Mouse (Mus musculus) heart, postnatal 0 days (tissue): ENCODE data around the gene Mllt6. TPM values are rescaled to one million over a fixed set of nuclear protein-coding genes. Genes with fewer than 3 reads are reported as not detected.
A peak's percentile ranks its signal among the peaks of the same experiment; 100 is the strongest.

ENCODE experiments used
- ATAC-seq: fragments of 200-750 bp; cut with Nextera tagmentation; 2 replicates; pipeline ENCODE4 v1.8.0; 2017; ENCODE audit warnings: low read depth, moderate number of reproducible peaks, moderate library complexity; ENCODE audit not compliant: insufficient read depth
- DNase-seq: peaks from one replicate; pipeline ENCODE4 v3.0.0-alpha.2; 2016; ENCODE audit warnings: low spot score
- H3K27ac ChIP-seq: fragments of 300-500 bp; sonication (generic); 2 replicates; pipeline ENCODE4 v1.5.1; 2014; ENCODE audit warnings: low read depth, mild to moderate bottlenecking
- H3K27me3 ChIP-seq: fragments of 300-500 bp; sonication (generic); 2 replicates; pipeline ENCODE4 v1.6.1; 2014; ENCODE audit warnings: low read length, mixed read lengths; ENCODE audit not compliant: control insufficient read depth, insufficient read depth
- H3K36me3 ChIP-seq: fragments of 300-500 bp; sonication (generic); replicated peaks from 2 replicates; pipeline ENCODE4 v1.6.1; 2014; ENCODE audit warnings: low read length, mixed read lengths; ENCODE audit not compliant: control insufficient read depth, insufficient read depth
- H3K4me1 ChIP-seq: fragments of 300-500 bp; sonication (generic); 2 replicates; pipeline ENCODE4 v1.6.1; 2014; ENCODE audit warnings: antibody characterized with exemption; ENCODE audit not compliant: control insufficient read depth, insufficient read depth
- H3K4me2 ChIP-seq: fragments of 300-500 bp; sonication (generic); 2 replicates; pipeline ENCODE4 v1.6.1; 2014; ENCODE audit warnings: low read depth, mild to moderate bottlenecking, low read length, moderate library complexity
- H3K4me3 ChIP-seq: fragments of 300-500 bp; sonication (generic); 2 replicates; pipeline ENCODE4 v1.5.1; 2014; ENCODE audit warnings: low read depth, low read length
- H3K9ac ChIP-seq: fragments of 300-500 bp; sonication (generic); replicated peaks from 2 replicates; pipeline ENCODE4 v1.6.1; 2014; ENCODE audit warnings: low read depth, low read length, mixed read lengths
- H3K9me3 ChIP-seq: fragments of 300-500 bp; sonication (generic); replicated peaks from 2 replicates; pipeline ENCODE4 v1.6.1; 2016; ENCODE audit warnings: low read length; ENCODE audit not compliant: control insufficient read depth
- CTCF ChIP-seq: IDR thresholded peaks from 2 replicates; pipeline ENCODE4 v1.5.1; 2016; ENCODE audit warnings: antibody characterized with exemption, control low read depth, low read depth
- EP300 ChIP-seq: IDR thresholded peaks from 2 replicates; pipeline ENCODE4 v1.6.1; 2016; ENCODE audit warnings: antibody characterized with exemption, low read depth
- WGBS: fragments of 180-500 bp; shearing (Covaris S2); extraction: QIAGEN DNeasy Blood & Tissue Kit; methylation state at CpG from one replicate; pipeline ENCODE4 v1.1.7; 2014; 5-methylcytosine and 5-hydroxymethylcytosine counted together
- polyA plus RNA-seq: library from polyadenylated mRNA; unstranded; fragments of >200 nt; fragmentation: Nextera tagmentation; extraction: Ambion mirVana; gene quantifications from 2 replicates; pipeline ENCODE4 v1.2.1, GENCODE M21; 2015
- total RNA-seq: library from RNA; depleted of rRNA; stranded (reverse); fragments of >200 nt; gene quantifications from 2 replicates; pipeline ENCODE4 v1.2.3, GENCODE M21; 2014; ENCODE audit warnings: low replicate concordance

The Mllt6 gene
- total and polyA plus RNA-seq, 2 experiments from 2014 or later: 1.6 to 45.2 TPM

DNA sequence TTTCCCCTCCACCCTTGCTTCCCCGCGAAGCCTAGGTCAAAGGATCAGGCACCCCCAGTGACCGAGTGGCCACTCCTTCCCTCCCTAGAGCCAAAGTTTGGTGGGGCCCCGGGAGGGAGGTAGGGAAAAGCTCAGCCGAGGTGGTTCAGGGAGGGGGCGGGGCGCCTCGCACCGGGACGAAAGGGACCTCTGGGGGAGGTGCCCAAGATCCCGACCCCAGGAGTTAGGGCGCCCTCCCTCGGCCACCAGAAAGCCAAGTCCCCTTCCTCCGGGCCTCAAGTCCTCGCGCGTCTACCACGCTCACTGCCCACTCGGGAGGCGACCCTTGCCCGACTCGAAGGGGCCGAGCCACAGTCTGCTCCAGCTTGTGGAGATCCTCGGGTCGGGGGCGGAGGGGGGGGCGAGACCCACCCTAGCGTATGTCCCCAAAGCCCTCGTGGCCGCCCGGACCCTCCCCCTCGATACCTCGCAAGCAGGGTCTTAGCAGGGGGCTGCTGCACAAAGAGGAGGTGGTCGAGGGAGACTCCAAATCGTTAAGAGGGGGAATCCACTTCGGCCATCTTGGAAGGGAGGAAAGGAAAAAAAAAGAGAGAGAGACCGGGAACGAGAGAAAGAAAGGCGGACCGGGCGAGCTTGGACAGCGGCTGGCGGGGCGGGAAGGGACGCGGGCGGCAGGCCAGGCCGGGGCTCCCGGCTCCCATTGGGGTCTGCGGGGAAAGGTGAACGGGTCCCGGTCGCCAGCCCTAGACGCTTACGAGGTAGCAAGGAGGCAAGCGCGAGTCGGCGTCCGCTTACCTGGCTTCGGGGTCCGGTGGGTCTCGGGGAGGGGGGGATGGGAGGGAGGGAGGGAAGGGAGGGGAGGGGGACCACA, 35.8 kb downstream of the Mllt6 start:
- under 1% methylated on average over 59 of the region's 63 CpGs for WGBS
- TF ChIP-seq EP300: peak; percentile 65
- peak; percentile 35 for TF ChIP-seq CTCF
- peak; percentile 12 for ATAC-seq
- H3K4me3 ChIP-seq: peak overlapping the region; percentile 70
- peaks cover 40% of the 10 kb centered on the region for H3K4me1 ChIP-seq
- H3K27ac ChIP-seq: peak overlapping the region; percentile 93
- H3K9me3 ChIP-seq: no peaks in the 10 kb centered on the region
- H3K4me2 ChIP-seq: peak overlapping the region; percentile 97
- no peaks in the 10 kb centered on the region for H3K36me3 ChIP-seq
- no peaks in the 10 kb centered on the region for H3K27me3 ChIP-seq
- H3K9ac ChIP-seq: peak overlapping the region; percentile 84
- DNase-seq: peak; percentile 70

DNA sequence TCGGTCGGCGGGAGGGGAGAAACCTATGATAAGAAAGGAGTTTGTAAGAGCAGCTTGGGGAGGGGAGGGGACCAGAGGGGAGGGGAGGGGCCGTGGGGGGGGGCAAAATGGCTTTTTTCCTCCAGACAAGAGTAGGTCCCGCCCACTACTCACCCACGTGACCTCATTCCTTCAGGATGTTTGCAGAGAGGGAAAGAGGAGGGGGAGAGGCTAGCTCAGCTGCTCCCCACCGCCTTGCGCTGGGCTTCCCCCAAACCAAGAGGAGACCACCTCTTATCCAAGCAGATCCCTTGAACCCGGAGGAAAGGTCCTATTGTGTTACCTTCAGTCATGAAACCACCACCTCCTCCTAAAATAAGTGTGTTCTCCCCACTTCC, 36.4 kb downstream of the Mllt6 start:
- peak overlapping the region; percentile 97 for H3K4me2 ChIP-seq
- H3K9me3 ChIP-seq: no peaks in the 10 kb centered on the region
- peak overlapping the region; percentile 84 for H3K9ac ChIP-seq
- ATAC-seq: peak; percentile 19
- 0% methylated on average over 6 of the region's 9 CpGs for WGBS
- H3K4me1 ChIP-seq: peaks cover 39% of the 10 kb centered on the region
- TF ChIP-seq CTCF: no peak
- TF ChIP-seq EP300: no peak
- peak; percentile 92 for DNase-seq
- no peaks in the 10 kb centered on the region for H3K36me3 ChIP-seq
- peak overlapping the region; percentile 70 for H3K4me3 ChIP-seq
- H3K27me3 ChIP-seq: no peaks in the 10 kb centered on the region
- H3K27ac ChIP-seq: peak overlapping the region; percentile 93

DNA sequence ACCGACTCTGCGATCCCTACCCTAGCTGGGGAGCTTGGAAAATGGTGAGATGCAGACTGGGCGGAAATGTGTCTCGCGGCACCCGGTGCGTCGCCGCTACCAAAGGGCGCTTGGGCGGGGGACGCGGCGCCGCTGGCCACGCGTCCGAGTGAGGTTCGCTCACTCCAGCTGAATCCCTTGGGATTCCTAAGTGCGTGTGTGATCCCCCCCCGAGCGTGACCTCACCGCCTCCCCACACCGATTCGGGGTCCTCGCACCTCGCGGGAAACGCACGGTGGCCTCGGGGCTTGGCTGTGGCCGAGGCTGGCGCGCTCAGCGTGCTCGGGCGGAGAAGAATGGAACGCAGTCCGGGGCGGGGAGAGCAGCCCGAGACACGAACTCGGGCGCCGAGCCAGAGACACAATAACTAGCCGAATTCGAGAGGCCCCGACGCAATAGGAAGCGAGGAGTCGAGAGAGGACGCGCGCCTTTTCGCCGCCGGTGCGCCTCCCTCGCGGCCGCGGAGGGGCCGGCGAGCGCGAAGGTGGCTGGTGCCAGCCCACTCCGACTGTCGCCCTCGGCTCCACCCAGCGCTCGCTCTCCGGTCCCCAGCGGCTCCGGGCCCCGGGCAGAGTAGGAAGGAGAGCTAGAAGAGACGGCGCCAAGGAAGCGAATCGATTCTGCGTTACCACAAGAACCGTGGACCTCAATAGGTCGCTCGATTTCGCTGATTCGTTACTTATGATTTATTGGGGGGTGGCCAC, 37.0 kb downstream of the Mllt6 start, which contains the start of gene Pcgf2:
Pcgf2 (minus strand) TSS at position 495 of the 743 bp plus-strand sequence.
- peaks cover 34% of the 10 kb centered on the region for H3K4me1 ChIP-seq

DNA sequence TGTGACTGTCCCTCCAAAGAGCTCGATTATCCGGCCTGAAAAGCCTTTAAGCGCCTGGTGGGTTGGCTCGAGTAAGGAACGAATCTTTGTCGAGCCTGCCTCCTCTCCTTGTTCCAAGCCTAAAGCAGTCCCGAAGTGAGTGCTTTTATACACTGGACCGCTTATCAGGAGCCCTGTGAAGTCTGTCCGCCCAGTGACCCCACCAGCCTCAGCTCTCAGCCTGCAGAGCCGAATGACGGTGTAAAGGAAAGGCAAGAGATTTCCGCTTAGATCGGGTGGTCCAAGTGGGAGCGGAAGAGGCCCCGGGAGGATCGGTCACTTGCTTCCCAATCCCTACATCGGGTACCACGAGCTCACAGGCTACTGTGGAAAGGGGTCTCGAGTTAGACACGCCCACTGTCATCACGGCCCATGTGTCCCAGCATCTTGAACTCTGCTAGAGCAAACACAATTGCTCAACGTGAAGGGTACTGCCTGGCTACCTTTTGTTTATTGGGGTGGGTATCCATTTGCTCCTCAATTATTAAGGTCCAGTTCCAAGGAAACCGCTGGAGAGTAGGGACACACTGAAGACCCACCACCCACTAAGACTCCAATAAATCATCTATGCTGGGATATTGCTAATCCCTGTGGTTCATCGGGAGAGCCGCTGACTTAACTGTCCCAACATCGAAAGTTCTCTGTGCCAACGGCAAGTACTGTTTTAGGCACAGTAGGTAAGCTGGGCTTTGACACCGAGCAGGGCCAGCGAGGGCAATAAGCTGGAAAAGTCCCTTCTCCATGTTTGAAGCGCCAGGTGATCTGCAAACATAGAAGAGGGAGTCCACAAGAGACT, 37.7 kb downstream of the Mllt6 start:
- ATAC-seq: no peak
- H3K4me3 ChIP-seq: peak overlapping the region; percentile 70
- peak; percentile 65 for DNase-seq
- H3K4me1 ChIP-seq: peaks cover 27% of the 10 kb centered on the region
- peaks cover 5% of the 10 kb centered on the region; the same call in 1 of the 2 replicates for H3K36me3 ChIP-seq
- 20% methylated on average over 30 of the region's 30 CpGs for WGBS
- peak overlapping the region; percentile 97 for H3K4me2 ChIP-seq
- peak overlapping the region; percentile 93 for H3K27ac ChIP-seq
- no peaks in the 10 kb centered on the region for H3K9me3 ChIP-seq
- H3K27me3 ChIP-seq: no peaks in the 10 kb centered on the region
- H3K9ac ChIP-seq: peak overlapping the region; percentile 84
- no peak for TF ChIP-seq EP300
- TF ChIP-seq CTCF: no peak

More for the DNA sequence above, 37.0 kb downstream of the Mllt6 start, which contains the start of gene Pcgf2:
- H3K27me3 ChIP-seq: no peaks in the 10 kb centered on the region
- no peak for TF ChIP-seq CTCF
- no peak for TF ChIP-seq EP300
- H3K4me3 ChIP-seq: peak within 1 kb of the TSS; percentile 70
- DNase-seq: peak; percentile 83
- peak; percentile 16; the same call in 1 of the 2 replicates for ATAC-seq
- H3K27ac ChIP-seq: peak within 1 kb of the TSS; percentile 93
- H3K9me3 ChIP-seq: no peaks in the 10 kb centered on the region
- WGBS: 0% methylated on average over 85 of the region's 85 CpGs
- peak within 1 kb of the TSS; percentile 97 for H3K4me2 ChIP-seq
- no peaks in the 10 kb centered on the region for H3K36me3 ChIP-seq
- peak within 1 kb of the TSS; percentile 84 for H3K9ac ChIP-seq
